17 mouse cellular contexts compared by ENCODE assay signal in genomic region chr6:88489834-88490233, GRCm38 (mm10).
"Had no signal": no experiment of that assay in that cellular context is flagged by ENCODE, and none has a peak within 500 bp of the region (broad histone marks: within the 10 kb centered on the region; RNA-seq: fewer than 3 reads in every experiment).

No protein-coding gene starts in this region.

- DNase-seq: lung, adult 18-20 months; lung, embryonic 14.5 days; lung, postnatal 10 days; lung, postnatal 4 days; retina, postnatal 1 day; right cerebral cortex, adult 18-20 months; right cerebral cortex, postnatal 25 days; right cerebral cortex, postnatal 4 days; spleen, adult 18-20 months; thymus, adult 18-20 months; thymus, postnatal 14 days; thymus, postnatal 36 days had no signal

- H3K4me1 ChIP-seq: midbrain, embryonic 10.5 days; midbrain, embryonic 13.5 days; neural tube, embryonic 13.5 days had no signal

- H3K27ac ChIP-seq: midbrain, embryonic 10.5 days; midbrain, embryonic 13.5 days; neural tube, embryonic 13.5 days; neural tube, embryonic 15.5 days had no signal

- H3K4me3 ChIP-seq: midbrain, embryonic 10.5 days; midbrain, embryonic 13.5 days; myocyte; neural tube, embryonic 13.5 days; neural tube, embryonic 15.5 days had no signal
